Mouse (Mus musculus) left cerebral cortex, adult 18-20 months (tissue): ENCODE results near the gene Daam1. TPM values are rescaled to one million over a fixed set of nuclear protein-coding genes. Genes with fewer than 3 reads are reported as not detected.

Experiments
- DNase-seq, 2 experiments: peaks; one replicate each; pipeline ENCODE4 v3.0.0; 2021 to 2022; ENCODE audit warnings: low spot score in 2 of 2, mixed read lengths in 1 of 2
- total RNA-seq, 2 experiments: library from RNA; stranded (reverse); gene quantifications; 2 replicates each; pipeline ENCODE4 v1.2.3; 2021

Daam1 gene
- total RNA-seq, 2 experiments from 2014 or later = 47.7 to 49.6 TPM

- no peak for DNase-seq
Observed at GRCm38 (mm10) chr12:71892996-71893605, 62.2 kb downstream of the Daam1 start.

GRCm38 (mm10) chr12:71898231-71898630 is 67.4 kb downstream of the Daam1 start:
- DNase-seq = no peak

GRCm38 (mm10) chr12:71898666-71899520 is 68.0 kb downstream of the Daam1 start:
- no peak for DNase-seq

GRCm38 (mm10) chr12:71899566-71899965 is 68.7 kb downstream of the Daam1 start:
- DNase-seq = no peak

- no peak for DNase-seq
Observed at GRCm38 (mm10) chr12:71901211-71901610, 70.3 kb downstream of the Daam1 start.

GRCm38 (mm10) chr12:71901859-71902258 is 71.0 kb downstream of the Daam1 start:
- no peak for DNase-seq

- DNase-seq = no peak
Observed at GRCm38 (mm10) chr12:71902317-71902716, 71.4 kb downstream of the Daam1 start.

GRCm38 (mm10) chr12:71903218-71903617 is 72.3 kb downstream of the Daam1 start:
- DNase-seq = no peak

- no peak for DNase-seq
Observed at GRCm38 (mm10) chr12:71904310-71904709, 73.4 kb downstream of the Daam1 start.

GRCm38 (mm10) chr12:71904926-71905325 is 74.0 kb downstream of the Daam1 start:
- no peak for DNase-seq

GRCm38 (mm10) chr12:71905640-71906320 is 74.9 kb downstream of the Daam1 start:
- DNase-seq = peak in 1 of 2 experiments; percentile 15

- DNase-seq = no peak
Observed at GRCm38 (mm10) chr12:71906582-71907267, 75.8 kb downstream of the Daam1 start.

GRCm38 (mm10) chr12:71908984-71909383 is 78.1 kb downstream of the Daam1 start:
- DNase-seq = no peak

GRCm38 (mm10) chr12:71910246-71910645 is 79.4 kb downstream of the Daam1 start:
- DNase-seq = no peak

GRCm38 (mm10) chr12:71912262-71912661 is 81.4 kb downstream of the Daam1 start:
- DNase-seq = no peak

GRCm38 (mm10) chr12:71919156-71919555 is 88.3 kb downstream of the Daam1 start:
- DNase-seq = no peak

GRCm38 (mm10) chr12:71919962-71920361 is 89.1 kb downstream of the Daam1 start:
- no peak for DNase-seq

GRCm38 (mm10) chr12:71922827-71923381 is 92.0 kb downstream of the Daam1 start:
- no peak for DNase-seq

GRCm38 (mm10) chr12:71924978-71925529 is 94.2 kb downstream of the Daam1 start:
- DNase-seq = no peak

GRCm38 (mm10) chr12:71925990-71926700 is 95.3 kb downstream of the Daam1 start:
- no peak for DNase-seq
